Mouse (Mus musculus): Measurements from ENCODE around the gene Nedd9. TPM values are rescaled to one million over a fixed set of nuclear protein-coding genes. Genes with fewer than 3 reads are reported as not detected.
A peak's percentile ranks its signal among the peaks of the same experiment; 100 is the strongest.

Nedd9 gene
- total and polyA plus RNA-seq, 2 experiments: 2.5 to 3.3 TPM

DNA sequence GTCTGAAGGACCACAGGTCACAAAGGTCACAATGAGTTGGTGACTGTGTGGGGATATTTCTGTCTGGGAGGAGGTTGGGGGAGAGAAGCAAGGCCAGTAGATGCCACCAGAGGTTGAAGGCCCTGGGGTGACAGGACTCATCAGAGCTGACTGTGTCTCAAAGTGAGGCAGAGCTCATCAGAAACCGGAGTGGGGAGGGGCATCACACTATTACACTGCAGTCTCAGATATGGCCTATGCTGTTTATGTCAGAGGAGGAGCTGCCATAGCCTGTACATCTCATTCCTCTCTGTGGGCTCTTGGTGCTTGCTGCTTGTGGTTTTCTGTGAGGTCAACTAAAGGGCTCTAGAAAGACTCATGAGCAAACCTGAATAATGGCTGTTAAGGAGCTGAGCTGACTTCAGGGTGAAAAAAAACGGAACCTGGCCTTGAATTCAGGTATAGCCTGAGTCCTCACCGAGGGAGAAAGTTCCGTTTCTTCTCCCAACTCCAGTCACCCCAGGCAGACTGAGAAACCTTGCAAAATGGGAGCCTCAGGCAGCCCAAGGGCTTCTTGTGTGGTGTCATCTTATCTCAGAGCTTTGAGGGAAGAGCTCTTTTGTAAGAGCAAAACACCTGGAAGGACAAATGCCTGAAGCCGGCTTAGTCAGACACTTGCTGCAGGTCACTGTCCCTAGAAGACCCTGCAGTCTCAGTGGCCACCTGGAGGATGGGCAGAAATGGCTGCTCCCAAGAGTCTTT is 105.2 kb downstream of the Nedd9 start:
- no peak for DNase-seq (ENCODE audit: extremely low read depth, low read depth, low spot score)
- Histone ChIP-seq H3K27ac (replicated peaks; ENCODE audit: insufficient read depth, low read depth, low read length) (no peak overlapping the region), H3K79me2 (ENCODE audit: control insufficient read depth, insufficient read depth, low read length) (no peaks in the 10 kb centered on the region), H3K9ac (ENCODE audit: low read depth, low read length) (no peak overlapping the region), H3K27me3 (ENCODE audit: control insufficient read depth, insufficient read depth, low read length) (no peaks in the 10 kb centered on the region), H3K4me3 (ENCODE audit: insufficient read depth, low read depth, low read length) (no peak overlapping the region), H3K36me3 (ENCODE audit: control insufficient read depth, insufficient read depth, low read length) (no peaks in the 10 kb centered on the region), H3K4me1 (ENCODE audit: control insufficient read depth, insufficient read depth, low read length) (no peaks in the 10 kb centered on the region)
- no peak for TF ChIP-seq POLR2A (IDR thresholded peaks at IDR 0.05; ENCODE audit: extremely low read depth, insufficient read depth, low read length)
- no peak for TF ChIP-seq CTCF (IDR thresholded peaks at IDR 0.05; ENCODE audit: low read depth, low read length)
- WGBS: 92% methylated on average over 5 of the region's 5 CpGs

DNA sequence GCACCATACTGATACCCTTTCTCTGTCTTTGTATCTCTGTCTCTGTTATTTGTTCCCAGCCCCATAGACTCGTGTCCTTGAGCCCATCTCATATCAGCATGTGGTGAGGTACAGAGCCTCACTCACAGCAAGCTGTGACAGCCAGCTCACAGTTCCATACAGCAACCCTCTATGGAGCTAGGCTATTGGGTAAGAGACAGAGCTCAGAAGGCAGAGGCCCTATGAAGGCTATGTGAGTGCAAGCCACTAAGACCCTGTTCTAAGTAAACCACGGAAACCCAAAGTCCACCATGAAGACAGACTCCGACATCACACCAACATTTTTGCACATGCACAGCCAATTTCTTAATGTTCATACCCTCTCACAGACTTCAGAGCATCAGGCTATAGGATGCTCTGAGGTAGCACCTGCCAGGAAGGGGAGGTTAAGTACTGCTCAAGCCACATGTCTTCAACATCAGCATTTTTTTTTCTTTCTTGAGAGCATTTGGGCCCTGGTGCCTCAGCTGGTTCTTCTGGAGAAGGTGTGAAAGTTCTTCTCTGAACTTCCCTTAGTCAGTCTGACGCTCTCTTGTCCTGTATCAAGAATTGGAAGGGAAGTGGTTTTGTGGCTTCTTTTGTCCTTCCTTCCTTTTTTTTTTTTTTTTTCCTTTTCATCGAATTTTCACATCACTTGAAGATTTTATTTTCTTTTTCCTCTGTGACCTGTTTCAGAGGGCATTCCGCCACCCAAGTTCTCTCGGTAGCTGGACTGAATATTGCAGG is 105.9 kb downstream of the Nedd9 start:
- Histone ChIP-seq H3K4me1 (ENCODE audit: control insufficient read depth, insufficient read depth, low read length) (no peaks in the 10 kb centered on the region), H3K4me3 (ENCODE audit: insufficient read depth, low read depth, low read length) (no peak overlapping the region), H3K36me3 (ENCODE audit: control insufficient read depth, insufficient read depth, low read length) (no peaks in the 10 kb centered on the region), H3K27ac (replicated peaks; ENCODE audit: insufficient read depth, low read depth, low read length) (no peak overlapping the region), H3K9ac (ENCODE audit: low read depth, low read length) (no peak overlapping the region), H3K79me2 (ENCODE audit: control insufficient read depth, insufficient read depth, low read length) (no peaks in the 10 kb centered on the region), H3K27me3 (ENCODE audit: control insufficient read depth, insufficient read depth, low read length) (no peaks in the 10 kb centered on the region)
- TF ChIP-seq POLR2A (IDR thresholded peaks at IDR 0.05; ENCODE audit: extremely low read depth, insufficient read depth, low read length): no peak
- TF ChIP-seq CTCF (IDR thresholded peaks at IDR 0.05; ENCODE audit: low read depth, low read length): no peak
- WGBS: 81% methylated on average over 7 of the region's 7 CpGs
- DNase-seq (ENCODE audit: extremely low read depth, low read depth, low spot score): peak; percentile 34

DNA sequence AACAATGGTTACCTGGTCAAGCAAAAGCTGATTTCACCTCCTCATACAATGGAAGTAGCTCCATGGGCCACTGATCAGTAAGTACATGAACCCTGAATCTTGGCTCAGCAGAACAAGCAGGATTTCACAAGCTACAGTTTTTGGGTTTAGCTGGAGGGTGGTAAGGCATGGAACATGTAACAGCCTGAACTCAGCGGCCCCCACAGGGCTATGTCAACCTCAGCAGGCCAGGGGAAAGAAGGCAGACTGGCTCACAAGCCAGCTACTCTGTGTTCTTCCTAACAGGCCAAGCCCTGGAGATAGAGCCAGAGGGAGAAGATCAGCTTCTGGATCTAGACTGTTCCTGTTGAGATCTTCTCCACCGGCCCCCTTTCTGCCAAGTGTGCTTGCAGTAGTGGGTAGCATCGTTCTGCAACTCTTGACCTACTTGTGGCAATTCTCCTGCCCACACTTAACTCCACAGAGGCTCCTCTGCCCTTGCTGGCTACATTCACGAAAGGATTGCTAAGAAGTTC is 107.2 kb downstream of the Nedd9 start:
- no peak for DNase-seq (ENCODE audit: extremely low read depth, low read depth, low spot score)

DNA sequence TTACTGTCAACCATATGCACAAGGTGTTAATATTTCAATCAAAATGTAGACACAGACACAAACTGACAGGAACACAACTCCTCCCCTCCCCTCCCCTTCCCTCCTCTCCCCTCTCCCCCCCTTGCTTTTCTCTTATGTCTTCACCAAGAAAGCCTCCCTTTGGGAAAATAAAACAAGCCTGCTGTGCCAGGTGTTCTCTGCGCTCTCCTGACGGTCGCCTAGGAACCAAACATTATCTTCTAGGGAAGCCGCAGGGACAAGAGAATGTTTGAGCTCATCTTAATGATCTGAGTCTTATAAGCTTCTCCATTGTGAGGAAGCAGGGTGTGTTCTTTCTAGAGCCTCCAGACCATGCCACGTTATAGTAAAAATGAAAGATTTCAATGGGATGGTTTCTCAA is 108.7 kb downstream of the Nedd9 start:
- Histone ChIP-seq H3K27ac (replicated peaks; ENCODE audit: insufficient read depth, low read depth, low read length) (no peak overlapping the region), H3K4me3 (ENCODE audit: insufficient read depth, low read depth, low read length) (no peak overlapping the region), H3K27me3 (ENCODE audit: control insufficient read depth, insufficient read depth, low read length) (no peaks in the 10 kb centered on the region), H3K9ac (ENCODE audit: low read depth, low read length) (no peak overlapping the region), H3K4me1 (ENCODE audit: control insufficient read depth, insufficient read depth, low read length) (no peaks in the 10 kb centered on the region), H3K36me3 (ENCODE audit: control insufficient read depth, insufficient read depth, low read length) (no peaks in the 10 kb centered on the region), H3K79me2 (ENCODE audit: control insufficient read depth, insufficient read depth, low read length) (no peaks in the 10 kb centered on the region)
- WGBS: 93% methylated on average over 5 of the region's 5 CpGs
- no peak for DNase-seq (ENCODE audit: extremely low read depth, low read depth, low spot score)
- TF ChIP-seq POLR2A (IDR thresholded peaks at IDR 0.05; ENCODE audit: extremely low read depth, insufficient read depth, low read length) (no peak), CTCF (IDR thresholded peaks at IDR 0.05; ENCODE audit: low read depth, low read length) (no peak)

More for the DNA sequence above, 107.2 kb downstream of the Nedd9 start:
- no peaks in the 10 kb centered on the region for H3K4me1 ChIP-seq (ENCODE audit: control insufficient read depth, insufficient read depth, low read length)
- no peaks in the 10 kb centered on the region for H3K27me3 ChIP-seq (ENCODE audit: control insufficient read depth, insufficient read depth, low read length)
- TF ChIP-seq POLR2A (IDR thresholded peaks at IDR 0.05; ENCODE audit: extremely low read depth, insufficient read depth, low read length) (no peak), CTCF (IDR thresholded peaks at IDR 0.05; ENCODE audit: low read depth, low read length) (no peak)
- H3K79me2 ChIP-seq (ENCODE audit: control insufficient read depth, insufficient read depth, low read length): no peaks in the 10 kb centered on the region
- H3K4me3 ChIP-seq (ENCODE audit: insufficient read depth, low read depth, low read length): no peak overlapping the region
- 92% methylated on average over 4 of the region's 4 CpGs for WGBS
- no peaks in the 10 kb centered on the region for H3K36me3 ChIP-seq (ENCODE audit: control insufficient read depth, insufficient read depth, low read length)
- H3K27ac ChIP-seq (replicated peaks; ENCODE audit: insufficient read depth, low read depth, low read length): no peak overlapping the region
- H3K9ac ChIP-seq (ENCODE audit: low read depth, low read length): no peak overlapping the region

DNA sequence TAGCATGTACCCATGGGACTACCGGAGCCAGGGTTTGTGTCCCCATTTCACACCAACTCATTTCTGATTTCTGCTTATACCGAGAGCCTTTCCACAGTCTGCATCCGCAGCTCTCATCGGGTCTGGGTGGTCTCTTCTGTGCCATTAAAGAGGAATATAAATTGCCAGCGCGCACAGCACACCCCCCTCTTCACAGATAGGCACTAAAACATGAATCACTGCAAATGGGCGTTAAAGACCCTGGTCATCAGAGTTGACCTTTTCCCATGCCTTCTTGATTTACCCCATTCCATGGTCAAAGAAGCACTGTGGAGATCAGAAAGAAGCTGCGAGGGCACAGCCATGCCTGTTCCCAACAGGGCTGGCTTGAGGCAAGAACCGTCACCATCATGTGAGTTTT is 109.3 kb downstream of the Nedd9 start:
- H3K36me3 ChIP-seq (ENCODE audit: control insufficient read depth, insufficient read depth, low read length): no peaks in the 10 kb centered on the region
- no peak overlapping the region for H3K4me3 ChIP-seq (ENCODE audit: insufficient read depth, low read depth, low read length)
- WGBS: 97% methylated on average over 9 of the region's 9 CpGs
- H3K27ac ChIP-seq (replicated peaks; ENCODE audit: insufficient read depth, low read depth, low read length): no peak overlapping the region
- H3K4me1 ChIP-seq (ENCODE audit: control insufficient read depth, insufficient read depth, low read length): no peaks in the 10 kb centered on the region
- no peak for DNase-seq (ENCODE audit: extremely low read depth, low read depth, low spot score)
- TF ChIP-seq CTCF (IDR thresholded peaks at IDR 0.05; ENCODE audit: low read depth, low read length) (no peak), POLR2A (IDR thresholded peaks at IDR 0.05; ENCODE audit: extremely low read depth, insufficient read depth, low read length) (no peak)
- no peak overlapping the region for H3K9ac ChIP-seq (ENCODE audit: low read depth, low read length)
- no peaks in the 10 kb centered on the region for H3K27me3 ChIP-seq (ENCODE audit: control insufficient read depth, insufficient read depth, low read length)
- no peaks in the 10 kb centered on the region for H3K79me2 ChIP-seq (ENCODE audit: control insufficient read depth, insufficient read depth, low read length)
